Mouse (Mus musculus): Measurements from ENCODE around the gene Rnf213. TPM values are rescaled to one million over a fixed set of nuclear protein-coding genes. Genes with fewer than 3 reads are reported as not detected.

Rnf213 gene
- polyA plus RNA-seq, 1 experiment from 2014 or later = 11.0 TPM

GRCm38 (mm10) chr11:119492830-119493229 is 99.9 kb downstream of the Rnf213 start:
- H3K4me2 ChIP-seq = peak overlapping the region; percentile 70; the same call in 1 of the 2 replicates
- WGBS (ENCODE audit: insufficient replicate concordance) = 92% methylated on average over 6 of the region's 6 CpGs

DNA sequence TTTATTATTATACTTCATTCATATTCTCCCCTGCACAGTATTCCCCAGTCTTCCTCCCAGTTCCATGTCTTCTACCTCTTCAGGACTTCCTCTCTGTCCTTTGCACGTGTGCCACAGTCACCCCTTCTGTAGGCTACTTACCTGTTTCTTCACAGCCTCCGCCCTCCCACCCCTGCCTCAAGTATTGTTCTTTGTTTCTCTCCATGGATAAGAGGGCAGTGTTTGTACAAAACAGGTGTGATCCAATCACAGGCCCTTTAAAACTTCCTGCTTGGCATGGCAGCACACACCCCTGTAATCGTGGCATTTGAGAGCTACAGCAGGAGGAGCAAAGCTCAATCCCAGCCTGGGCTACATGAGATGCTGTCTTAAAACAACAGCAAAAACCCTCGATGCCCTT is 100.6 kb downstream of the Rnf213 start:
- Histone ChIP-seq H3K27me3 (ENCODE audit: control insufficient read depth, insufficient read depth, low read length) (no peaks in the 10 kb centered on the region), H3K9ac (ENCODE audit: low read depth, low read length) (no peak overlapping the region), H3K36me3 (ENCODE audit: control insufficient read depth, insufficient read depth, low read length) (no peaks in the 10 kb centered on the region), H3K4me1 (ENCODE audit: control insufficient read depth, insufficient read depth, low read length) (peaks cover 4% of the 10 kb centered on the region; the same call in 1 of the 2 replicates), H3K27ac (ENCODE audit: low read depth, low read length) (no peak overlapping the region), H3K4me2 (no peak overlapping the region), H3K9me3 (replicated peaks; ENCODE audit: control insufficient read depth, low read length) (no peaks in the 10 kb centered on the region), H3K4me3 (ENCODE audit: low read depth, low read length) (no peak overlapping the region)
- WGBS (ENCODE audit: insufficient replicate concordance) = 82% methylated on average over 4 of the region's 4 CpGs
- no peak for ATAC-seq (replicated peaks; ENCODE audit: insufficient number of reproducible peaks, low FRiP score, low TSS enrichment)

More at GRCm38 (mm10) chr11:119492830-119493229, 99.9 kb downstream of the Rnf213 start:
- peaks cover 4% of the 10 kb centered on the region; the same call in 1 of the 2 replicates for H3K4me1 ChIP-seq (ENCODE audit: control insufficient read depth, insufficient read depth, low read length)
- no peak overlapping the region for H3K4me3 ChIP-seq (ENCODE audit: low read depth, low read length)
- H3K27ac ChIP-seq (ENCODE audit: low read depth, low read length) = no peak overlapping the region
- no peak overlapping the region for H3K9ac ChIP-seq (ENCODE audit: low read depth, low read length)
- peaks cover 2% of the 10 kb centered on the region; the same call in 1 of the 2 replicates for H3K27me3 ChIP-seq (ENCODE audit: control insufficient read depth, insufficient read depth, low read length)
- H3K9me3 ChIP-seq (replicated peaks; ENCODE audit: control insufficient read depth, low read length) = no peaks in the 10 kb centered on the region
- no peaks in the 10 kb centered on the region for H3K36me3 ChIP-seq (ENCODE audit: control insufficient read depth, insufficient read depth, low read length)
- ATAC-seq (replicated peaks; ENCODE audit: insufficient number of reproducible peaks, low FRiP score, low TSS enrichment) = no peak

- Histone ChIP-seq H3K36me3 (ENCODE audit: control insufficient read depth, insufficient read depth, low read length) (no peaks in the 10 kb centered on the region; the same call in 1 of the 2 replicates), H3K4me2 (no peak overlapping the region), H3K4me1 (ENCODE audit: control insufficient read depth, insufficient read depth, low read length) (peaks cover 4% of the 10 kb centered on the region; the same call in 1 of the 2 replicates), H3K9ac (ENCODE audit: low read depth, low read length) (no peak overlapping the region), H3K27ac (ENCODE audit: low read depth, low read length) (no peak overlapping the region), H3K4me3 (ENCODE audit: low read depth, low read length) (no peak overlapping the region), H3K27me3 (ENCODE audit: control insufficient read depth, insufficient read depth, low read length) (no peaks in the 10 kb centered on the region), H3K9me3 (replicated peaks; ENCODE audit: control insufficient read depth, low read length) (no peaks in the 10 kb centered on the region)
- 84% methylated on average over 5 of the region's 5 CpGs for WGBS (ENCODE audit: insufficient replicate concordance)
- ATAC-seq (replicated peaks; ENCODE audit: insufficient number of reproducible peaks, low FRiP score, low TSS enrichment) = no peak
Observed at GRCm38 (mm10) chr11:119496147-119496546, 103.2 kb downstream of the Rnf213 start.

GRCm38 (mm10) chr11:119497451-119497850 is 104.6 kb downstream of the Rnf213 start:
- H3K4me3 ChIP-seq (ENCODE audit: low read depth, low read length) = no peak overlapping the region
- H3K4me2 ChIP-seq = no peak overlapping the region
- no peaks in the 10 kb centered on the region; the same call in 1 of the 2 replicates for H3K36me3 ChIP-seq (ENCODE audit: control insufficient read depth, insufficient read depth, low read length)
- WGBS (ENCODE audit: insufficient replicate concordance) = 74% methylated on average over 4 of the region's 4 CpGs
- H3K9me3 ChIP-seq (replicated peaks; ENCODE audit: control insufficient read depth, low read length) = no peaks in the 10 kb centered on the region
- no peak overlapping the region for H3K27ac ChIP-seq (ENCODE audit: low read depth, low read length)
- no peaks in the 10 kb centered on the region for H3K27me3 ChIP-seq (ENCODE audit: control insufficient read depth, insufficient read depth, low read length)
- no peak for ATAC-seq (replicated peaks; ENCODE audit: insufficient number of reproducible peaks, low FRiP score, low TSS enrichment)
- no peaks in the 10 kb centered on the region for H3K4me1 ChIP-seq (ENCODE audit: control insufficient read depth, insufficient read depth, low read length)
- H3K9ac ChIP-seq (ENCODE audit: low read depth, low read length) = no peak overlapping the region

GRCm38 (mm10) chr11:119499297-119499696 is 106.4 kb downstream of the Rnf213 start:
- Histone ChIP-seq H3K27ac (ENCODE audit: low read depth, low read length) (no peak overlapping the region), H3K4me1 (ENCODE audit: control insufficient read depth, insufficient read depth, low read length) (no peaks in the 10 kb centered on the region), H3K27me3 (ENCODE audit: control insufficient read depth, insufficient read depth, low read length) (no peaks in the 10 kb centered on the region), H3K9ac (ENCODE audit: low read depth, low read length) (no peak overlapping the region), H3K4me3 (ENCODE audit: low read depth, low read length) (no peak overlapping the region), H3K36me3 (ENCODE audit: control insufficient read depth, insufficient read depth, low read length) (no peaks in the 10 kb centered on the region; the same call in 1 of the 2 replicates), H3K9me3 (replicated peaks; ENCODE audit: control insufficient read depth, low read length) (no peaks in the 10 kb centered on the region), H3K4me2 (no peak overlapping the region)
- 84% methylated on average over 4 of the region's 4 CpGs for WGBS (ENCODE audit: insufficient replicate concordance)
- no peak for ATAC-seq (replicated peaks; ENCODE audit: insufficient number of reproducible peaks, low FRiP score, low TSS enrichment)

- Histone ChIP-seq H3K27ac (ENCODE audit: low read depth, low read length) (no peak overlapping the region), H3K9me3 (replicated peaks; ENCODE audit: control insufficient read depth, low read length) (no peaks in the 10 kb centered on the region), H3K27me3 (ENCODE audit: control insufficient read depth, insufficient read depth, low read length) (no peaks in the 10 kb centered on the region), H3K4me3 (ENCODE audit: low read depth, low read length) (no peak overlapping the region), H3K36me3 (ENCODE audit: control insufficient read depth, insufficient read depth, low read length) (peaks cover 3% of the 10 kb centered on the region), H3K9ac (ENCODE audit: low read depth, low read length) (no peak overlapping the region), H3K4me1 (ENCODE audit: control insufficient read depth, insufficient read depth, low read length) (no peaks in the 10 kb centered on the region), H3K4me2 (no peak overlapping the region)
- no peak for ATAC-seq (replicated peaks; ENCODE audit: insufficient number of reproducible peaks, low FRiP score, low TSS enrichment)
- WGBS (ENCODE audit: insufficient replicate concordance) = 74% methylated on average over 2 of the region's 2 CpGs
Observed at GRCm38 (mm10) chr11:119500011-119500410, 107.1 kb downstream of the Rnf213 start.

- Histone ChIP-seq H3K9ac (ENCODE audit: low read depth, low read length) (no peak overlapping the region), H3K9me3 (replicated peaks; ENCODE audit: control insufficient read depth, low read length) (no peaks in the 10 kb centered on the region), H3K4me2 (no peak overlapping the region), H3K4me1 (ENCODE audit: control insufficient read depth, insufficient read depth, low read length) (no peaks in the 10 kb centered on the region), H3K27ac (ENCODE audit: low read depth, low read length) (no peak overlapping the region), H3K36me3 (ENCODE audit: control insufficient read depth, insufficient read depth, low read length) (peaks cover 9% of the 10 kb centered on the region), H3K27me3 (ENCODE audit: control insufficient read depth, insufficient read depth, low read length) (no peaks in the 10 kb centered on the region), H3K4me3 (ENCODE audit: low read depth, low read length) (no peak overlapping the region)
- ATAC-seq (replicated peaks; ENCODE audit: insufficient number of reproducible peaks, low FRiP score, low TSS enrichment) = 0 out of 2 replicates have a peak, but pooled peaks have one; percentile 28
Observed at GRCm38 (mm10) chr11:119503675-119504074, 110.8 kb downstream of the Rnf213 start.

- ATAC-seq (replicated peaks; ENCODE audit: insufficient number of reproducible peaks, low FRiP score, low TSS enrichment) = no peak
- no peaks in the 10 kb centered on the region for H3K4me1 ChIP-seq (ENCODE audit: control insufficient read depth, insufficient read depth, low read length)
- WGBS (ENCODE audit: insufficient replicate concordance) = 74% methylated on average over 4 of the region's 4 CpGs
- H3K27ac ChIP-seq (ENCODE audit: low read depth, low read length) = no peak overlapping the region
- no peaks in the 10 kb centered on the region for H3K9me3 ChIP-seq (replicated peaks; ENCODE audit: control insufficient read depth, low read length)
- no peak overlapping the region for H3K4me2 ChIP-seq
- H3K27me3 ChIP-seq (ENCODE audit: control insufficient read depth, insufficient read depth, low read length) = 0 out of 2 replicates have a peak, but pooled peaks cover 3% of the 10 kb centered on the region
- H3K9ac ChIP-seq (ENCODE audit: low read depth, low read length) = no peak overlapping the region
- H3K4me3 ChIP-seq (ENCODE audit: low read depth, low read length) = no peak overlapping the region
- peaks cover 9% of the 10 kb centered on the region for H3K36me3 ChIP-seq (ENCODE audit: control insufficient read depth, insufficient read depth, low read length)
Observed at GRCm38 (mm10) chr11:119506386-119506785, 113.5 kb downstream of the Rnf213 start.

DNA sequence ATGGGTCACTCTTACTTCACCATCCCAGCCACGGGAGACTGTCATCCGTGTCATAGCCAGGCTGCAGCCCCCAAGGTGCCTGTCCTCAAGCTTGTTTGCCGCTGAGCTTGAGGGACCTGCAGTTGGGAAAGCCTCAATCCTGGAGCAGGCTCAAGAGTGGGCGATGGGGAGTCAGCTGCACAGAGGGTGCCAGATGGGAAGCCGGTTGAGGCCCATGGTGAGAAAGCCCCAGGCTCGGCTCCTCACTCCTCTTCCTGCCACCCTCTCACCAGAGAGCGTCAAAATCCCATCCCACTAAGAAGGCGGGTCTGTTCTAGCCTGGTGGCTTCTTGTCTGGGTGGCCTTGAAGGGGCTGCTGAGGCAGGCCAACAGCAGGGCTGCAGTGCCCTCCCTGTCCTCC is 114.9 kb downstream of the Rnf213 start:
- H3K4me1 ChIP-seq (ENCODE audit: control insufficient read depth, insufficient read depth, low read length) = no peaks in the 10 kb centered on the region
- peaks cover 9% of the 10 kb centered on the region for H3K36me3 ChIP-seq (ENCODE audit: control insufficient read depth, insufficient read depth, low read length)
- no peaks in the 10 kb centered on the region for H3K9me3 ChIP-seq (replicated peaks; ENCODE audit: control insufficient read depth, low read length)
- H3K27me3 ChIP-seq (ENCODE audit: control insufficient read depth, insufficient read depth, low read length) = 0 out of 2 replicates have a peak, but pooled peaks cover 3% of the 10 kb centered on the region
- no peak overlapping the region for H3K4me3 ChIP-seq (ENCODE audit: low read depth, low read length)
- WGBS (ENCODE audit: insufficient replicate concordance) = 77% methylated on average over 8 of the region's 8 CpGs
- ATAC-seq (replicated peaks; ENCODE audit: insufficient number of reproducible peaks, low FRiP score, low TSS enrichment) = no peak
- H3K27ac ChIP-seq (ENCODE audit: low read depth, low read length) = no peak overlapping the region
- no peak overlapping the region for H3K9ac ChIP-seq (ENCODE audit: low read depth, low read length)
- no peak overlapping the region for H3K4me2 ChIP-seq
